Mouse (Mus musculus) liver, embryonic 14.5 days (tissue): Measurements from ENCODE around the gene Gm37240. TPM values are rescaled to one million over a fixed set of nuclear protein-coding genes. Genes with fewer than 3 reads are reported as not detected.

Experiments
- ATAC-seq: fragments of 200-750 bp; cut with Nextera tagmentation; 2 replicates; pipeline ENCODE4 v1.8.0; 2017; ENCODE audit warnings: moderate number of reproducible peaks, mild to moderate bottlenecking, moderate library complexity; ENCODE audit not compliant: insufficient read depth
- DNase-seq, 3 experiments: peaks; one replicate each; pipeline ENCODE4 v3.0.0-alpha.2; 2012 to 2013; ENCODE audit warnings: low read depth in 3 of 3, low spot score in 3 of 3
- H3K27ac ChIP-seq: fragments of 300-500 bp; sonication (generic); 2 replicates; pipeline ENCODE4 v1.5.1; 2014; ENCODE audit warnings: moderate library complexity, mild to moderate bottlenecking, control low read depth, inconsistent platforms
- H3K27me3 ChIP-seq: fragments of 300-500 bp; sonication (generic); 2 replicates; pipeline ENCODE4 v1.6.1; 2014; ENCODE audit warnings: mild to moderate bottlenecking, low read length, moderate library complexity; ENCODE audit not compliant: control insufficient read depth, insufficient read depth
- H3K36me3 ChIP-seq: fragments of 300-500 bp; sonication (generic); replicated peaks from 2 replicates; pipeline ENCODE4 v1.6.1; 2014; ENCODE audit warnings: low read depth; ENCODE audit not compliant: control insufficient read depth, insufficient read depth
- H3K4me1 ChIP-seq, 2 experiments: fragments of 200-500 bp in 1 of 2; fragments of 300-500 bp in 1 of 2; sonication (generic) in 1 of 2; replicated peaks; 2 replicates each; pipeline ENCODE4 v1.6.1; 2012 to 2014; ENCODE audit warnings: antibody characterized with exemption in 1 of 2, inconsistent platforms in 1 of 2, low read length in 1 of 2; ENCODE audit not compliant: control insufficient read depth in 2 of 2, insufficient read depth in 2 of 2
- H3K4me2 ChIP-seq: fragments of 300-500 bp; sonication (generic); 2 replicates; pipeline ENCODE4 v1.6.1; 2014; ENCODE audit warnings: low read depth, mild to moderate bottlenecking, control low read depth, moderate library complexity
- H3K4me3 ChIP-seq, 2 experiments: fragments of 200-500 bp in 1 of 2; fragments of 300-500 bp in 1 of 2; sonication (generic) in 1 of 2; 2 replicates each; pipeline ENCODE4 v1.5.1; 2012 to 2014; ENCODE audit warnings: low read depth in 2 of 2, low read length in 2 of 2, mild to moderate bottlenecking in 2 of 2, control low read depth in 1 of 2, inconsistent platforms in 1 of 2, moderate library complexity in 1 of 2; ENCODE audit not compliant: insufficient read depth in 1 of 2
- H3K9ac ChIP-seq: fragments of 300-500 bp; sonication (generic); replicated peaks from 2 replicates; pipeline ENCODE4 v1.6.1; 2014; ENCODE audit warnings: mild to moderate bottlenecking, control low read depth, moderate library complexity
- H3K9me3 ChIP-seq: fragments of 300-500 bp; sonication (generic); 2 replicates; pipeline ENCODE4 v1.6.1; 2016; ENCODE audit warnings: low read length, mixed read lengths; ENCODE audit not compliant: control insufficient read depth
- CTCF ChIP-seq: IDR thresholded peaks from 2 replicates; pipeline ENCODE4 v1.5.1; 2016; ENCODE audit warnings: antibody characterized with exemption, low read depth, control low read depth
- EP300 ChIP-seq: IDR thresholded peaks from 2 replicates; pipeline ENCODE4 v1.6.1; 2016; ENCODE audit warnings: antibody characterized with exemption, low read depth
- WGBS: fragments of 180-500 bp; shearing (Covaris S2); extraction: QIAGEN DNeasy Blood & Tissue Kit; methylation state at CpG from one replicate; pipeline ENCODE4 v1.1.7; 2014; ENCODE audit not compliant: insufficient replicate concordance; 5-methylcytosine and 5-hydroxymethylcytosine counted together
- microRNA counts: library from miRNA; unstranded; fragments of <30 nt; microRNA quantifications from one replicate; lab custom pipeline; 2016
- microRNA-seq: library from miRNA; unstranded; fragments of <30 nt; microRNA quantifications from one replicate; pipeline ENCODE4, GENCODE M21; 2016
- polyA plus RNA-seq, 2 experiments: library from polyadenylated mRNA; depleted of rRNA in 1 of 2; stranded (reverse) in 1 of 2; unstranded in 1 of 2; fragments of >200 nt; fragmentation: Nextera tagmentation in 1 of 2; extraction: Ambion mirVana in 1 of 2; gene quantifications; 2 replicates each; pipeline versions ENCODE4 v1.2.1 to v1.2.3; 2012 to 2014

Gm37240 gene
- polyA plus RNA-seq, 2 experiments = 0.03 to 0.30 TPM

GRCm38 (mm10) chr3:84450651-84451050 is 1436.7 kb downstream of the Gm37240 start:
- no peak for DNase-seq
- no peaks in the 10 kb centered on the region for H3K27me3 ChIP-seq
- H3K9me3 ChIP-seq = no peaks in the 10 kb centered on the region

GRCm38 (mm10) chr3:84449015-84449414 is 1438.3 kb downstream of the Gm37240 start:
- Histone ChIP-seq H3K9me3 (no peaks in the 10 kb centered on the region), H3K4me1 (peaks cover 2 to 5% of the 10 kb centered on the region in 2 experiments), H3K9ac (no peak overlapping the region), H3K27ac (no peak overlapping the region), H3K4me3 (no peak overlapping the region), H3K36me3 (peaks cover 95% of the 10 kb centered on the region), H3K4me2 (no peak overlapping the region), H3K27me3 (no peaks in the 10 kb centered on the region)
- ATAC-seq = no peak
- WGBS = 84% methylated on average over 9 of the region's 9 CpGs
- TF ChIP-seq CTCF = no peak
- no peak for TF ChIP-seq EP300
- DNase-seq = no peak

More at GRCm38 (mm10) chr3:84450651-84451050, 1436.7 kb downstream of the Gm37240 start:
- 67% methylated on average over 3 of the region's 3 CpGs for WGBS
- H3K4me3 ChIP-seq = no peak overlapping the region
- no peak for TF ChIP-seq EP300
- TF ChIP-seq CTCF = no peak
- H3K4me1 ChIP-seq = peaks cover 17 to 19% of the 10 kb centered on the region in 2 experiments
- no peak overlapping the region for H3K9ac ChIP-seq
- H3K36me3 ChIP-seq = peaks cover 93% of the 10 kb centered on the region
- H3K27ac ChIP-seq = no peak overlapping the region
- H3K4me2 ChIP-seq = no peak overlapping the region
- ATAC-seq = no peak

GRCm38 (mm10) chr3:84447803-84448202 is 1439.5 kb downstream of the Gm37240 start:
- Histone ChIP-seq H3K9me3 (no peaks in the 10 kb centered on the region), H3K9ac (no peak overlapping the region), H3K4me1 (no peaks in the 10 kb centered on the region), H3K27ac (no peak overlapping the region), H3K27me3 (no peaks in the 10 kb centered on the region), H3K36me3 (peaks cover 95% of the 10 kb centered on the region), H3K4me3 (no peak overlapping the region), H3K4me2 (no peak overlapping the region)
- TF ChIP-seq EP300 = no peak
- no peak for TF ChIP-seq CTCF
- WGBS = 83% methylated on average over 5 of the region's 5 CpGs
- ATAC-seq (no peak), DNase-seq (no peak)

MicroRNA genes within 50 kb of the gene (microRNA counts, 519-probe panel; counts per million panel counts)
- microRNA mmu-miR-466k (lab: Ali Mortazavi, UCI) = 69.9 counts per million

Small RNA genes lying within 50 kb of the gene (microRNA-seq; reads per million reads assigned to microRNA genes)
- not detected for gene Mir466k

Other genes starting within 250 kb of the Gm37240 start
- gene Fam160a1, start 70.2 kb downstream of the Gm37240 start, polyA plus RNA-seq (2012; rRNA removed) = 0.15 and 0.20 TPM in 2 replicates
- 0.27 and 0.38 TPM in 2 replicates for gene Fam160a1, start 70.2 kb downstream of the Gm37240 start, polyA plus RNA-seq (2014; fragmentation: Nextera tagmentation; extraction: Ambion mirVana)
- gene Glt28d2, start within 50 bp of the Gm37240 start, polyA plus RNA-seq (2012; rRNA removed) = 0.03 TPM in 2 replicates
- 0.09 and 0.10 TPM in 2 replicates for gene Glt28d2, start within 50 bp of the Gm37240 start, polyA plus RNA-seq (2014; fragmentation: Nextera tagmentation; extraction: Ambion mirVana)
- 4.2 and 6.3 TPM in 2 replicates for gene Sh3d19, start 83.6 kb upstream of the Gm37240 start, polyA plus RNA-seq (2012; rRNA removed)
- 5.5 and 7.4 TPM in 2 replicates for gene Sh3d19, start 83.6 kb upstream of the Gm37240 start, polyA plus RNA-seq (2014; fragmentation: Nextera tagmentation; extraction: Ambion mirVana)
- gene Prss48, start 115.0 kb upstream of the Gm37240 start, polyA plus RNA-seq (2012; rRNA removed) = not detected in 2 replicates
- not detected in 2 replicates for gene Prss48, start 115.0 kb upstream of the Gm37240 start, polyA plus RNA-seq (2014; fragmentation: Nextera tagmentation; extraction: Ambion mirVana)